Mouse (Mus musculus): Measurements from ENCODE around the gene Atxn7l1.

Atxn7l1 gene

GRCm38 (mm10) chr12:33279159-33279558, 131.7 kb downstream of the Atxn7l1 start:
- DNase-seq: no peak

- DNase-seq: peak; percentile 60 to 66
Measured at GRCm38 (mm10) chr12:33280805-33281204, 133.3 kb downstream of the Atxn7l1 start.

- DNase-seq: no peak
Measured at GRCm38 (mm10) chr12:33284344-33284936, 136.9 kb downstream of the Atxn7l1 start.

- no peak for DNase-seq
Measured at GRCm38 (mm10) chr12:33285354-33285753, 137.9 kb downstream of the Atxn7l1 start.

- peak; percentile 36 to 59 for DNase-seq
Measured at GRCm38 (mm10) chr12:33285933-33286649, 138.6 kb downstream of the Atxn7l1 start.

GRCm38 (mm10) chr12:33287686-33288085, 140.2 kb downstream of the Atxn7l1 start:
- no peak for DNase-seq

GRCm38 (mm10) chr12:33288746-33289145, 141.3 kb downstream of the Atxn7l1 start:
- DNase-seq: no peak

GRCm38 (mm10) chr12:33302070-33302469, 154.6 kb downstream of the Atxn7l1 start:
- peak; percentile 80 to 89 for DNase-seq

GRCm38 (mm10) chr12:33302523-33303383, 155.3 kb downstream of the Atxn7l1 start:
- DNase-seq: peak; percentile 77 to 79

- no peak for DNase-seq
Measured at GRCm38 (mm10) chr12:33303384-33303770, 155.9 kb downstream of the Atxn7l1 start.

- no peak for DNase-seq
Measured at GRCm38 (mm10) chr12:33305106-33305505, 157.6 kb downstream of the Atxn7l1 start.

GRCm38 (mm10) chr12:33306476-33306875, 159.0 kb downstream of the Atxn7l1 start:
- DNase-seq: no peak

GRCm38 (mm10) chr12:33308668-33309067, 161.2 kb downstream of the Atxn7l1 start:
- no peak for DNase-seq

- peak; percentile 86 to 88 for DNase-seq
Measured at GRCm38 (mm10) chr12:33313828-33314671, 166.6 kb downstream of the Atxn7l1 start.

- DNase-seq: peak; percentile 74 to 82
Measured at GRCm38 (mm10) chr12:33314924-33315643, 167.6 kb downstream of the Atxn7l1 start.

GRCm38 (mm10) chr12:33315804-33316203, 168.3 kb downstream of the Atxn7l1 start:
- DNase-seq: no peak

GRCm38 (mm10) chr12:33317792-33318530, 170.5 kb downstream of the Atxn7l1 start:
- DNase-seq: no peak

- DNase-seq: no peak
Measured at GRCm38 (mm10) chr12:33322547-33322946, 175.1 kb downstream of the Atxn7l1 start.

- DNase-seq: peak in 1 of 2 experiments; percentile 37
Measured at GRCm38 (mm10) chr12:33323821-33324220, 176.3 kb downstream of the Atxn7l1 start.

- no peak for DNase-seq
Measured at GRCm38 (mm10) chr12:33325424-33325823, 177.9 kb downstream of the Atxn7l1 start.

- DNase-seq: no peak
Measured at GRCm38 (mm10) chr12:33332046-33332445, 184.6 kb downstream of the Atxn7l1 start.
